Mouse (Mus musculus): ENCODE measurements at regions not wholly inside any gene's neighbourhood (a gene's known extent, or its start where the extent isn't known, plus 50 kb on each side); places are given as distances from the start of the nearest gene placed in this dataset.

DNA sequence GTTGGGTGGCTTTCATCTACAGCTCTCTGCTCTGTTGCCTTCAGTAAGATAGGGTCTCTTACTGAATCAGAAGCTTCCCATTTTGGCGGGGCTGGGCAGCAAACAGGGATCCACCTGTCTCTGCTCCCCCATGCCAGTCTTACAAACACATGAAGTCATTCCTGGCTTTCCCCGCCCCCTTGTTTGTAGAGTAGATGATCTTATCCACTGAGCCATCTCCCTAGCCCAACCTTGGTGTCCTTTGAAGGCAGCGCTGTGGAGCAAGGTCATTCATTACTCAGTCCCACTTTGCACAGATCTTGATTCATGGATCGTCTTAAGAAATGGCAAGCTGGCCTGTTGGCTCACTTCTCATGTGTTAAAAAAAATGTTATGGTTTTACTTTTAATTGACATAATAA, 293.6 kb downstream of the Dhx35 start:
- TF ChIP-seq CTCF (IDR thresholded peaks at IDR 0.05; ENCODE audit: extremely low read depth, insufficient read depth, insufficient read length, insufficient replicate concordance): no peak
- TF ChIP-seq POLR2A (IDR thresholded peaks at IDR 0.05; ENCODE audit: low read depth, low read length): no peak
